Mouse (Mus musculus): ENCODE measurements around the gene Myh7.

- TF ChIP-seq CTCF (IDR thresholded peaks at IDR 0.05; ENCODE audit: insufficient read depth, low read length): no peak
- no peak for TF ChIP-seq POLR2A (IDR thresholded peaks at IDR 0.05; ENCODE audit: borderline replicate concordance, extremely low read depth, low read depth, low read length)
Observed at GRCm38 (mm10) chr14:54954474-54954873, 40.0 kb downstream of the Myh7 start.
